Mouse (Mus musculus): ENCODE measurements at regions not wholly inside any gene's neighbourhood (a gene's known extent, or its start where the extent isn't known, plus 50 kb on each side); places are given as distances from the start of the nearest gene placed in this dataset.

GRCm38 (mm10) chr13:39011696-39012095 lies 51.0 kb upstream of the Slc35b3 start:
- TF ChIP-seq ZNF384 (IDR thresholded peaks at IDR 0.05; ENCODE audit: low read depth, low read length) (no peak), HCFC1 (IDR thresholded peaks at IDR 0.05; ENCODE audit: borderline replicate concordance, insufficient read depth, low read length) (no peak), CHD2 (IDR thresholded peaks at IDR 0.05; ENCODE audit: low read depth, low read length) (no peak)
